Mouse (Mus musculus) cerebellum, postnatal 14 days (tissue): ENCODE measurements around the gene Gdpgp1.

Source experiments
- DNase-seq, 2 experiments: peaks; one replicate each; pipeline ENCODE4 v3.0.0; 2021; ENCODE audit warnings: mixed read lengths in 2 of 2

The Gdpgp1 gene

DNA sequence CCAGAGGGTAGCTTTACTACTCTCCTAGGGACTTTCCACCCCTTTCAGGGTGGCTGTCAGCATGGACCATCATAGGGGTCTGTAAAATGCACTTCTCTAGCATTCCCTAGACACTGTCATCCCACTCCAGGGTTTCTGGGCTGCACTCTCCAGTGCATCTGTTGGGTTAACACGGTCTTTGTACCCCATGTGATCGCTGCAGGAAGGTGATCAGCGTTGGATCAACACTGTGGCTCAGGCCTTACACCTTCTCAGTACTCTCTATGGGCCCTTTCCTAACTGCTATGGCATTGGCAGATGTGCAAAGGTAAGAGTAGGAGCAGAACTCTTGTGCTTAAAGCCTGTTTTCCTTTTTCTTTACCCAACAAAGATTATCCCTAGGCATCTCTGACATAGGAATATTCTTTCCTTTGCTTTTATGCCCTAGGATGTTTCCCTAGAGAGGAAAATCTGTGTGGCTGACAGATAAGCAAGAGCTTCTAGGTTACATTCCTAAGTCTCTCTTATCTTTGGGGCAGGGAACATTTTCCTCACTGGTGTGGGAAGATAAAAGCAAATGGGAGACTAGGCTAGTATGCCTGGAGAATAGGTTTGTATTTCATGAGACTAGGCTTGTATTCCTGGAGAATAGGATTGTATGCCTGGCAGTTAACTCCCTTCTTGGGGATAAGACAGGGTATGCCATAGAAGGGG, 50.7 kb downstream of the Gdpgp1 start:
- no peak for DNase-seq

DNA sequence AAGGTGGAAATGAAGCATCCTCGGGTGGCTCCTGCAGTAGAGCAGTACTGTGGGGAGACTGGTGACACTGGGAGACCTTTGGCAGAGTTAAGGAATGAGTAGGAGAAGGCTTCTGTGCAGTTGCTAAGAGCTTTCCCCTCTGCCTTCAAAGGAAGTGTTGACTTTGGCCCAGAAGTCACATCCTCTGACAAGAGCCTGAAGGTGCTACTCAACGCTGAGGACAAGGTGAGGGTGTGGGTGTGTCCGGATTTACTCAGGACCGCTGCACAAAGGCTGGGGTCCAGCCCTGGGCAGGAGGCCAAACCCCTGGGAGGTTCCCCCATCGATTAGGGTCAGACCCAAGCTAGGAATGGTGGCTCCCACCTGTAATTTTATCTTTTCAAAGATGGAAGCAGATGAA, 51.7 kb downstream of the Gdpgp1 start:
- no peak for DNase-seq

DNA sequence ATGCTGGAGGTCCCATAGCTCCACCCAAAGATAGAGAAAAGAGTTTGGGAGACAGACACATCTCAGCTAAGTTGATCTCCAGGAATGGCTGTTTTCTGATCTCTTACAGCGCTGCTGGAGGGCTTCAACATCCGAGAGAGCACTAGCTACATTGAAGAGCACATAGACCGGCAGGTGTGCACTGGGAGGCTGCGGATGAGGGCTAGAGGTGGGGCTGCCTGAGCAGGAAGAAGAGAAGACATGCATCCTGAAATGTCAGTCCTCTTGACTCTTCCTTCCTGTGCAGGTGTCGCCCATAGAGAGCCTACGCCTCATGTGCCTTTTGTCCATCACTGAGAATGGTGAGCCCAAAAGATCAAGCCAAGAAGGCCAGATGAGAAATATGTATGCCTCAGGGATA, 53.1 kb downstream of the Gdpgp1 start:
- no peak for DNase-seq

DNA sequence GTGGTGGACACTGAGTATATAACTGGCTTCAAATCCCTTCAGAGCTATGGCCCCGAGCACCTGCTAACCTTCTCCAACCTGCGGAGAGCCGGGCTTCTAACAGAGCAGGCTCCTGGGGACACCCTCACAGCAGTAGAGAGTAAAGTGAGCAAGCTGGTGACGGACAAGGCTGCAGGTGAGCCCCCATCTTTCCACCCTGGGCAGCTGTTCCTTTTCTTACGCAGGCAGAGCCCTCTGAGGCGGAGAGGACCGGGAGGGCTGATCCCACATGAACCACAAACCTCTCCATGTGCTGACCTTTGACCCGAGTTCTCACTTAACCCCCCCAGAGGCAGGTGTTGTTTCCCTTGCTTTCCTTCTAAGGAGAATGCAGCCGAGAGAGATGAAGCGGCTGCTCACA, 55.1 kb downstream of the Gdpgp1 start:
- no peak for DNase-seq
